15 mouse cellular contexts compared by ENCODE assay signal in the genomic region with DNA sequence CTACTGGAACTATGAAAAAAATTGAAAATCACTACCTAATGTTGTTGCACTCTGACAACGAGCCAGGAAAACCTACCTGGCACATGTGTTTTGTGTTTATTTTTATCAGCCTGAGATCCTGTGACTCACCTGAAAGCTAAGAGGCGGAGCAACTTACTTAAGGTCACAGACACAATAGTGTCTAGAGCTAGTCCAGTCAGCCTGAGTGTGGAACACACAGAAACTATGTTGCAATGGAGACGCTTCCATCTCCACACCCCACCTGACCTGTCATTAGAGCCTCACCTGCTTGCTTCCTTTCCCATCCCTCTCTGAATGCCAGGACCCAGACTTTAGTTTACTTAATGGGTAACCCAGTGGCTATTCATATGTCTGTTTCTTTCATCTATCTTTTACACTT.
"Had no signal": no experiment of that assay in that cellular context is flagged by ENCODE, and none has a peak within 500 bp of the region (broad histone marks: within the 10 kb centered on the region; RNA-seq: fewer than 3 reads in every experiment).

No protein-coding gene starts in this region.

- H3K27ac ChIP-seq: liver, embryonic 12.5 days; liver, embryonic 14.5 days; macrophage; midbrain, embryonic 13.5 days; midbrain, embryonic 15.5 days; neural tube, embryonic 12.5 days had no signal

- DNase-seq: lung, adult 18-20 months; lung, embryonic 14.5 days; lung, postnatal 14 days; right cerebral cortex, postnatal 14 days; thymus, adult 18-20 months; thymus, postnatal 14 days; thymus, postnatal 36 days had no signal

- H3K36me3 ChIP-seq: liver, embryonic 12.5 days; midbrain, embryonic 13.5 days; midbrain, embryonic 15.5 days; neural tube, embryonic 12.5 days had no signal

- H3K4me2 ChIP-seq: liver, embryonic 12.5 days; lung, embryonic 14.5 days; midbrain, embryonic 11.5 days; midbrain, embryonic 13.5 days; midbrain, embryonic 15.5 days; neural tube, embryonic 12.5 days had no signal

- ATAC-seq: liver, embryonic 12.5 days; midbrain, embryonic 13.5 days; midbrain, embryonic 15.5 days had no signal

- H3K4me1 ChIP-seq: liver, embryonic 12.5 days had no signal

- H3K27me3 ChIP-seq: liver, embryonic 12.5 days; megakaryocyte, embryonic 14.5 days; neural tube, embryonic 12.5 days had no signal

- H3K9me3 ChIP-seq: liver, embryonic 12.5 days; megakaryocyte, embryonic 14.5 days; midbrain, embryonic 13.5 days; midbrain, embryonic 15.5 days; neural tube, embryonic 12.5 days had no signal

- H3K9ac ChIP-seq: liver, embryonic 12.5 days; liver, embryonic 14.5 days; lung, embryonic 14.5 days; midbrain, embryonic 13.5 days; midbrain, embryonic 15.5 days; neural tube, embryonic 12.5 days had no signal

- H3K4me3 ChIP-seq: liver, embryonic 12.5 days; megakaryocyte, embryonic 14.5 days; midbrain, embryonic 13.5 days; midbrain, embryonic 15.5 days; neural tube, embryonic 12.5 days had no signal
